Mouse (Mus musculus) forelimb bud, embryonic 11.5 days (tissue): ENCODE results near the gene Cxcr4.
"Not testable (repeated sequence)": the region's sequence is repeated elsewhere in the genome, so short reads cannot be mapped to it uniquely, and the experiment has no call there.

Experiments
- DNase-seq: peaks from one replicate; pipeline ENCODE4 v3.0.0-alpha.2; 2012; ENCODE audit warnings: low read depth, low spot score

Gene Cxcr4

GRCm38 (mm10) chr1:128600549-128600948, 8.5 kb upstream of the Cxcr4 start:
- no peak for DNase-seq

DNA sequence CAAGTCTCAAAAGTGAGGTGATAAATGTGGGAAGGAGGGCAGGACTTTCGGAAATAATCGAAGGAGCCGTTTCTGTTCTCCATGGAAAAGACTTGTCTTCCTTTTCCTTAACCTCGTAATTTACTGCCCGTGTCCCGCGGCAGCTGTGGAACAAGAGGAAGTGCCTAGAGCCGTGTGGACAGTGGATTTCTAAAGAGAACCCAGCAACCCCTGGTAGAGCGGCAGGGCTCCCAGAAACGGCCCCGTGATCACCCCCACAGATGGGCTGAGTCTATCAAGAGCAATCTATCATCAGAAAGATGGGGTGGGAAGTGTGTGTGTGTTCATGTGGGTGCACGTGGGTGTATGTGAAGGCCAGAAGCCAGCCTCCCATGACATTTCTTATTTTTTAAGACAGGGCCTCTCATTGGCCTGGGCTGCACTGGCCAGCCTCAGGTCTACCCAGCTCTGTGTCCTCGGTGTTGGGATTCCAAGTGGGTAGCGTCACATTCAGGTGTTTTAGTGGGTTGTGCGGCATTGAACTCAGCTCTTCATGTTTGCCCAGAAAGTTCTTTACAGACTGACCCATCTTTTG, 5.2 kb upstream of the Cxcr4 start:
- no peak for DNase-seq

DNA sequence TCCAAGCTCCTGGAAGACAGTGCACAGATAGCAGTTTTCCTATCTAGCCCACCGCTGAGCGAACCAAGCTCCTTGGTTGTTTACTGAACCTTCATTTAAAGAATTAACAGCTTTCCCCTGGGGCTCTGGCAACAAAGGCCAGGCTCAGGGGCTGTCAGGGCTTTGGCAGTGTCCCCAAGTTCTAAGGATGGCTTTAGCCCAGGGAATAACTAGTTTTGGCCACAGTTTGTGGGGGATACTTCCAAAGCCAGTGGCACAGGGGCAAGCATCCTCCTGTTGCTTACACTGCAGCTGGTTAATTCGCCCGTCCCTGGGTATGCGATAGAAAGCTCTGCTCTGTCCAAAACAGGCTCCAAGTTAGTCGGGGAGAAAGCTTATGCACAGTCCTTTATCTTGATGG, 3.4 kb upstream of the Cxcr4 start:
- DNase-seq: no peak

DNA sequence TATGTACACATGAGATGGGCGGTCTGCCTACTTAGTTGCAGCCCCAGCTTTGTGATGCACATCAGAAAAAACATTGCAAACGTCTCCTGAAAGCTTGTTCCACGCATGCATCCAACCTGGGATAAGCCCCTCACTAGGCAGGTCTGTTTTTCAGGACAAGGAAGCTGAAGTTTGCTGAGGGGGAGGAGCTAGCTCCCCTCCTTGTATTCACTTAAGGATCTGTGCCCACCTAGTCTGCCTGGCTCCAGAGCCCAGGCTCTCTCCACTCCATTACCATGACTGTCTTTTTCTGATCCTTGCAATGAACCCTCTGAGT, 3.0 kb upstream of the Cxcr4 start:
- DNase-seq: no peak

DNA sequence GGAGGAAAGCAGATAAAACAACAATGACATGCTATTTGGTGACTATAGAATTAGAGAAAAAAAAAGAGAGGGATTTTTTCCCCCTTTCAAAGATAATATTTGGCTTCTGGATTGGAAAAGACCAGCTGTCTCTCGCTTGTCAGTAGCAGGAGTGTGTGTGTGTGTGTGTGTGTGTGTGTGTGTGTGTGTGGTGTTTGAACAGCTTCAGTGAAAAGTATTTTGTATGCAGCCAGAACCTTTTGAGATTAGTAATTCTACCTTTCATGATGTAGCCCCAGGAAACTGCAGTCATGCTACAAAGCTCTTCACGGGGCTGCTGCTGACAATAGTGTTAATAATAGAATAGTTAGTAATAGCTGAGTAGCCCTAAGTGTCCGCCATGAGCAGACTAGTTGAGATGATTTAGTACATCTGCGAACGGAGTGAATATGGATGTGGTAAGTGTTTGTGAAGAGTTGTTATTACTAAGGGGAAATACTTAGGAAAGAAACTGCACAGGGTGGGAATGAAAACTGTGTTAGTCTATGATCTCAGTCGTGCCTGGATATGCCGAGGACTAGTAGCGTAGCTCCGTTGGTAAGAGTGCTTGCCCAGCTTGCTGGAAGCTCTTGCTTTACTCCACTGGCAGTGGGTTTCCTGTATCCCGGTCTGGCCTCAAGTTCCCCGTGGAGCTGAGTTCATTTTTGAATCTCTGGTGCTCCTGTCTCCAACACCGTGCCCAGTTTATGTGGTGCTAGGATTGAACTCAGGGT, 2.4 kb upstream of the Cxcr4 start:
- no peak for DNase-seq

DNA sequence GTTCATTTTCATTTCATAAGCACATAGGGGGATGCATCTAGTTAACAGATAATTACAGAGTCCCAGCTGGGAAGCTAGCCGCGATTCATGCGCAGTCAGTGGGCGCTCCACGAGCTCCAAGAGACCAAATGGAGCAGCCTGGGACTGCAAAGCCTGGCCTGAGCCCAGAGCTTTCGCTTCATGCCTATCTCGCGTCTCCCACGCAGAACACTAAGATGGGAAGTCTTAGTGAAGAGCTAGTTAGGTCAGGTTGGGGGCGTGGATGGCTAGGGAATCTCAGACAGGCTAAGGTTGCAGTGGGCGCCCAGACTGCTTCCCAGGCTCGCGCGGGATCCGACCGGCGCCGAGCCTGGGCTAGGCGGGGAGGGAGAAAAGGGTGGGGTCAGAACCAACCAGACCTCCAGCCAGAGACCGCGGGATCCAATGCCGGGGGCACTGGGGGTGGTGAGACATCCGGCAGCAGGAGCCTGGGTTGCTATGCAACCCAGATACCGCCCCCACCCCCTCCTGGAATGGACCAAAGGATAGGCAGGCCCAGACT, 938 bp upstream of the Cxcr4 start:
- DNase-seq: peak; percentile 38

GRCm38 (mm10) chr1:128591721-128592210, 327 bp downstream of the Cxcr4 start:
- no peak for DNase-seq

DNA sequence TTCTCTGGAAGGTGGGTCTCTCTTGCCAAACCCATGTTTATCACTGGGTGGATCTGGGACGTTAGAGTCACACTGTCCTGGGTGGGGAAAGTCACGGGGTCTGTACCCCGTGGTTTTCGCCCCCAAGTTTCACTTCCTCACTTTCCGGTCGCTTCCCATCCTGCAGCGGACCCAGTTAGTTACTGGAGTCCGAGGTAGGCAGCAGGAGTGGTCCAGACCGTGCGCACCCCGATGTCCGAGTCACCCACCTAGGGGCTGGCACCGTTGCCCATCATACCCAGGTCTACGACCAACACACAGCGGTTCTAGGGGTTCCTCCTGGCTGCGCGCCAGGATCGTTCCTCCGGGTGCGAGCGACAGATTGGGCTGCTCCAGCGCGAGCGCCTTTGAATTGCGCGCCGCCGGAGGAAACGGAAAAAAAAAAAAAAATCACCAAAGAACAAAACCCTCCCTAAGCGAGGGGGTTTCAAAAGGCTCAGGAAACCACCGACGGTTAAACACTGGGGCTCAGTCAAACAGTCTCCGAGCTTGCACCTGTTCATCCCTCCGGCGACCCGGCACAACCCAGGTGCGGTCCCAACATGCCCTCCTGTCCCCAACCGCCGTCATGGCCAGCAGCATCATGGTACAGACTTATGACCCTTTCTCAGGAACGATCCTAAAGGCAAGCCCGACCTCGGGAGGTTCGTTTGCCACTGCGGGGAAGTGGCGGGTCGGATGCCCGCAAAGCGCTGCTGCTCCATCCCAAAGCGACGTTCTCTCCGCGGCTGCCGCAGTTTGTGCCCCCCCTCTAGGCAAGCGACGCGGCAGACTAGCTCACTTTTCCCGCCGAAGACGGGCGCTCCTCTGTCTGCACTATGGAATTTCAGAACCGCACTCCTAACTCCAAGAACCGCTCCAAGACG, 1.0 kb downstream of the Cxcr4 start:
- peak; percentile 27 for DNase-seq

- DNase-seq: no peak
These were observed 2.1 kb downstream of the Cxcr4 start for GRCm38 (mm10) chr1:128590011-128590410.

- no peak for DNase-seq
These were observed 2.6 kb downstream of the Cxcr4 start for GRCm38 (mm10) chr1:128589488-128589887.

DNA sequence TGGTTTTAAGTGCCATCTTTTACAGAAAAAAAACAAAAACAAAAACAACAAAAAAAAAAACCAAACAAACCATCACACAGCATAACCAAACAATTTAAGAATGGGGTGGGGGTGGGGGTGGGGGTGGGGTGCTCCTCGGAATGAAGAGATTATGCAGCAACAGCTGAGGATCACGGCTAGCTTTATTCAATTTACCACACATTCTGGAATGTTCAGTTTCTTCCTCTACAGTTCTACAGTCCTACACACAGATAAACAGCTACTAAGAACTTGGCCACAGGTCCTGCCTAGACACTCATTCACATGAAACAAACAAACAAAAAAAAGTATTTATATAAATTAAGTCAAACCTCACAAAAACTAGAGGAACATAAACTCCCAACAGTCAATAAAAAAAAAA, 3.8 kb downstream of the Cxcr4 start:
- DNase-seq: no peak

DNA sequence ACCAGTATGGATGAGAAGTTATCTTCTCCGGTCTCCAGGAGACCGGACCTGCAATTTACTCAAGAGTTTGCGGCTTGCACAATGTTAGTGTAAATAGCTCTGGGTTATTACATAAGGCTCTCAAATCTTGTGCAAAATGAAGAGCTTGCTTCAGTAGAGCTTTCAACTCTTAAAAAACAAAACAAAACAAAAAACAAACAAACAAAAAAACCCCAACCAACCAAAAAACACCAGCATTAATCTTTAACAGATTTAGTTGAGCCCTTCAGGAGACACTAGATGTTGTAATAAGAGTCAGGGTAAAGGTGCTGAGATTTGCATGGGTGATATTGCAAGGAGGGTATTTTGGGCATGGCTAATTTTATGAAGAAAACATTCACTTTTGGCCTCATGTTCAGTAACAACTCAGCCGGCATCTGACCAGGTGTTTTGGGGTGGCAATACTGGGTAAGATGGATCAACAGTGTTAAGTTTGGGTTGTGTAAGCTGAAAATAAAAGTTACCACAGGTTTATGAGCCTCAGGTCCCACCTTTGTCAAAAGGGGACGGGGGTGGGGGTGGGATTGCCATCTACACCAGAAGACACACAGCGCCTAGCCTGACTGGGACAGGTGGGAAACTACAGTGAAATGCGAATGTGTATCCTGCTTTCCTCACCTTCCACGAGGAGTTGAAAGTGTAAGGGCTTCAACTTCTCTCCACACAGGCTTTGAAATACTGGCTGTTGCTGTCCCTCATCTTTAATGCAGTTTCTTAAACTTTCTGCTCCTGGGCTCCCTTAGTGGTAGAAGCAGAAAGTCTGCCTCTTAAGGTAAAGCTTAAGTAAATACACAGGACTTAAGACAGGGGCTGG, 4.9 kb downstream of the Cxcr4 start:
- no peak for DNase-seq

GRCm38 (mm10) chr1:128586162-128586927, 5.7 kb downstream of the Cxcr4 start:
- no peak for DNase-seq

- no peak for DNase-seq
These were observed 6.5 kb downstream of the Cxcr4 start for GRCm38 (mm10) chr1:128585396-128586161.

- not testable (repeated sequence) for DNase-seq
These were observed 7.4 kb downstream of the Cxcr4 start for GRCm38 (mm10) chr1:128584716-128585115.

DNA sequence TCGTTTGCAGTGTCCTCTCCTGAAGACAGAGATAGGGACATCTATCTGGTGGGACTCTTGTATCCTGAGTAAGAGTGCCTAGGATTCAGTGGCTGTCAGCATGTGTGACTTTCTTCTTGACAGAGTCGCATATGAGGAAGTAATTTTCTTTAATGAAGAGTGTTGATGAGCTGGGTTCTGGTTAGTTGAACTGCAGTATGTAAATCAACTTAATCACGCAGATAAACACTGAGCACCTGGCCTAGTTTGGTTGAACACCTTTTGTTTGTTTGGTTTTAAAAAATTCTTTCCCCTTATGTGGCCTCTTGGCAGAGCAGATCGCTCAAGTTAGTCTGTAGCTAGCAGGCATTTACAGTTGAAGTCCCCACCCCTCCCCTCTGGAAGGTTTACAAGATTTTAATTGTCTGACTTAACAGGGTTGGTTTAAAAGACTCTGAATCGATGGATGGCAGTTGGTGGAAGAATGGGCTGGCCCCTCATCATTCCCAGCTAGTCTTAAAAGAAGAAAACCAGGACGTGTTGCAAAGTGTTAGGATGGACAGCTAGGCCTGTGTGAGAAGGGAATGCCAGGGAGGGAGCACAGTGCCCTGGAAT, 8.7 kb downstream of the Cxcr4 start:
- DNase-seq: no peak

GRCm38 (mm10) chr1:128580321-128580720, 11.8 kb downstream of the Cxcr4 start:
- DNase-seq: no peak

DNA sequence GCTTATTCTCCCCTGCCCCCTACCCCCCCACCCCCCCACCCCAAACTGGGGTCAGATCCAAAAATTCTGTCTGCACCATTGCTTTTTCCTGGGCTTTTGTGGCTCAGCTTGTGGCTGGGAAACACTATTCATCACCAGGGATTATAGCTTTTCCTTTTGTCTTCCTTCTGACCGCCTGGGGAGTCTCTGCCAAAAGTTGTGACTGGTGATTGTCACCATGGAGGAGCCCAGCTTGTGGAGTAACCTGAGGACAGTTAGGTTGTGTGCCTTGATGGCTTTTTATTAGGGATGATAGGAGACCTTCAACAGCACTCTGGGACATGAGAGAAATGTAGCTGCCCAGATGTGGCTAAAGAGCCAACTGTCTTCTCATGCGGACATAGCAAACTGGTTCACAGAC, 13.6 kb downstream of the Cxcr4 start:
- no peak for DNase-seq

DNA sequence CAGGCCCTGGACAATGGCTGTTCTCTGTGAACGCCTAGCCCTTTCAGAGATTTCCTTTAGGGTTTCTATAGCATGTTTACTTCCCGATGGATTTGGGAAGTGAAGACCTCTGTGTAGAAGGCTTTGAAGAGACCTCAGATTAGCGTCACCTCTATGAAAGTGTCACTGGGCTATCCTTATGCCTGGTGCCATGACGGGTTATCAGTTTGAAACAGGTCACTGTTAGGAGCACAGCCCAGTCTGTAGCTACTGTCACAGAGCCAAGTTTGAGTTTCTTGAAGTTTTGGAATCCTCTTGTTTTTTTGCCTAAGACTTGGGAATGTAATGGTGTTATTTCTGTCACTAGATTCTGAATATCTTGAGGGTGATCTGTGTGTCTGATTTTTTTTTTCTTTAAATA, 17.0 kb downstream of the Cxcr4 start:
- DNase-seq: no peak
